Mouse (Mus musculus) heart, embryonic 11.5 days (tissue): ENCODE measurements around the gene Rrp1b. TPM values are rescaled to one million over a fixed set of nuclear protein-coding genes. Genes with fewer than 3 reads are reported as not detected.

Experiments used
- ATAC-seq: fragments of 200-750 bp; cut with Nextera tagmentation; replicated peaks from 2 replicates; pipeline ENCODE4 v1.8.0; 2017; ENCODE audit warnings: moderate library complexity; ENCODE audit not compliant: insufficient number of reproducible peaks, low FRiP score, low TSS enrichment
- H3K27ac ChIP-seq: fragments of 300-500 bp; sonication (generic); 2 replicates; pipeline ENCODE4 v1.5.1; 2014; ENCODE audit warnings: mild to moderate bottlenecking, low read depth, low read length
- H3K27me3 ChIP-seq: fragments of 300-500 bp; sonication (generic); 2 replicates; pipeline ENCODE4 v1.6.1; 2014; ENCODE audit warnings: mild to moderate bottlenecking, low read length, mixed read lengths; ENCODE audit not compliant: control insufficient read depth, insufficient read depth
- H3K36me3 ChIP-seq: fragments of 300-500 bp; sonication (generic); 2 replicates; pipeline ENCODE4 v1.6.1; 2014; ENCODE audit warnings: mild to moderate bottlenecking, low read length, moderate library complexity, mixed read lengths; ENCODE audit not compliant: control insufficient read depth, insufficient read depth
- H3K4me1 ChIP-seq: fragments of 300-500 bp; sonication (generic); 2 replicates; pipeline ENCODE4 v1.6.1; 2014; ENCODE audit warnings: low read length; ENCODE audit not compliant: control insufficient read depth, insufficient read depth
- H3K4me2 ChIP-seq: fragments of 300-500 bp; sonication (generic); 2 replicates; pipeline ENCODE4 v1.6.1; 2014; ENCODE audit warnings: mild to moderate bottlenecking, moderate library complexity
- H3K4me3 ChIP-seq: fragments of 300-500 bp; sonication (generic); 2 replicates; pipeline ENCODE4 v1.5.1; 2014; ENCODE audit warnings: low read depth, low read length
- H3K9ac ChIP-seq: fragments of 300-500 bp; sonication (generic); 2 replicates; pipeline ENCODE4 v1.6.1; 2014; ENCODE audit warnings: mild to moderate bottlenecking, low read depth, low read length, moderate library complexity
- H3K9me3 ChIP-seq: fragments of 300-500 bp; sonication (generic); replicated peaks from 2 replicates; pipeline ENCODE4 v1.6.1; 2016; ENCODE audit warnings: low read length; ENCODE audit not compliant: control insufficient read depth
- WGBS: fragments of 180-500 bp; shearing (Covaris S2); extraction: QIAGEN DNeasy Blood & Tissue Kit; methylation state at CpG from one replicate; pipeline ENCODE4 v1.1.7; 2014; ENCODE audit not compliant: insufficient replicate concordance; 5-methylcytosine and 5-hydroxymethylcytosine counted together
- polyA plus RNA-seq: library from polyadenylated mRNA; unstranded; fragments of >200 nt; fragmentation: Nextera tagmentation; extraction: Ambion mirVana; gene quantifications from 2 replicates; pipeline ENCODE4 v1.2.1, GENCODE M21; 2014

Rrp1b gene
- polyA plus RNA-seq, 1 experiment from 2014 or later: 44.3 TPM

GRCm38 (mm10) chr17:32110980-32111780 lies 75.3 kb downstream of the Rrp1b start:
- no peak overlapping the region for H3K4me2 ChIP-seq
- H3K4me3 ChIP-seq: no peak overlapping the region
- no peak overlapping the region for H3K9ac ChIP-seq
- no peaks in the 10 kb centered on the region for H3K36me3 ChIP-seq
- H3K4me1 ChIP-seq: peaks cover 8% of the 10 kb centered on the region
- ATAC-seq: no peak
- peaks cover 6% of the 10 kb centered on the region; the same call in 1 of the 2 replicates for H3K27me3 ChIP-seq
- H3K27ac ChIP-seq: no peak overlapping the region
- no peaks in the 10 kb centered on the region for H3K9me3 ChIP-seq
- 75% methylated on average over 10 of the region's 10 CpGs for WGBS

Other genes starting within 250 kb of the Rrp1b start
- gene Sik1, start 180.3 kb upstream of the Rrp1b start, polyA plus RNA-seq: 21.7 and 24.3 TPM in 2 replicates
- gene Hsf2bp, start 249 bp downstream of the Rrp1b start, polyA plus RNA-seq: 0.35 and 0.44 TPM in 2 replicates
- gene Notch3, start 130.8 kb downstream of the Rrp1b start, polyA plus RNA-seq: 6.8 and 6.9 TPM in 2 replicates
- not detected in 2 replicates for gene Ephx3, start 153.4 kb downstream of the Rrp1b start, polyA plus RNA-seq
- gene Brd4, start 248.6 kb downstream of the Rrp1b start, polyA plus RNA-seq: 67.1 and 76.2 TPM in 2 replicates